Mouse (Mus musculus): ENCODE measurements around the gene Otop3. TPM values are rescaled to one million over a fixed set of nuclear protein-coding genes. Genes with fewer than 3 reads are reported as not detected.

Gene Otop3
- polyA plus RNA-seq, 1 experiment from 2014 or later: 0.18 TPM

- Histone ChIP-seq H3K4me3 (ENCODE audit: low read depth, low read length) (no peak overlapping the region), H3K36me3 (ENCODE audit: control insufficient read depth, insufficient read depth, low read length) (no peaks in the 10 kb centered on the region), H3K27me3 (ENCODE audit: control insufficient read depth, insufficient read depth, low read length) (peaks cover 3% of the 10 kb centered on the region; the same call in 1 of the 2 replicates), H3K9me3 (ENCODE audit: control insufficient read depth, low read length) (no peaks in the 10 kb centered on the region), H3K4me1 (ENCODE audit: control insufficient read depth, insufficient read depth, low read length) (no peaks in the 10 kb centered on the region), H3K9ac (ENCODE audit: low read length) (no peak overlapping the region), H3K27ac (ENCODE audit: low read depth, low read length) (no peak overlapping the region), H3K4me2 (no peak overlapping the region)
- 60% methylated on average over 17 of the region's 17 CpGs for WGBS
- DNase-seq (ENCODE audit: low spot score, missing footprints): no peak
- ATAC-seq (ENCODE audit: low FRiP score): no peak
Measured at GRCm38 (mm10) chr11:115348681-115349248, 14.2 kb downstream of the Otop3 start.

DNA sequence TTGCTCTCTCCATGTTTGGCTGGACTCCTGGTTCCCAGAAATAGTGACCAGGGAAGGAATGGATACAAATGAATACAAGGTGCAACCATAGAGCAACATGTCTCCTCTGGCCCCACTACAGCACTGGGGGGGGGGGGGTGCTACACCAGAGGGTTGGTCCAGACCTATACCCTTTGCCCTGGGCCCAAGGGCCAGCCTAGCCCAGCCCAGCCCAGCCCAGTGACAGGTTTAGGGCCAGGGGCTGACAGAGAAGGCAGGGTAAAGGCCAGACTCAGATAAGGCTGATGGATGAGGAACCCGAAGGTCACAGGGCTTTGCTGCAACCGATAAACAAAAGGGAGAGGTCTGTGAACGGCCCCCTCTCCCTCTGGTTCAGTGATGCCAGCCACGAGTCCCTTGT lies 15.4 kb downstream of the Otop3 start:
- H3K27me3 ChIP-seq (ENCODE audit: control insufficient read depth, insufficient read depth, low read length): no peaks in the 10 kb centered on the region
- no peak overlapping the region for H3K9ac ChIP-seq (ENCODE audit: low read length)
- no peak for ATAC-seq (ENCODE audit: low FRiP score)
- no peaks in the 10 kb centered on the region for H3K4me1 ChIP-seq (ENCODE audit: control insufficient read depth, insufficient read depth, low read length)
- H3K9me3 ChIP-seq (ENCODE audit: control insufficient read depth, low read length): no peaks in the 10 kb centered on the region
- no peak overlapping the region for H3K27ac ChIP-seq (ENCODE audit: low read depth, low read length)
- H3K4me2 ChIP-seq: no peak overlapping the region
- no peak overlapping the region for H3K4me3 ChIP-seq (ENCODE audit: low read depth, low read length)
- H3K36me3 ChIP-seq (ENCODE audit: control insufficient read depth, insufficient read depth, low read length): no peaks in the 10 kb centered on the region
- 77% methylated on average over 4 of the region's 4 CpGs for WGBS
- no peak for DNase-seq (ENCODE audit: low spot score, missing footprints)

DNA sequence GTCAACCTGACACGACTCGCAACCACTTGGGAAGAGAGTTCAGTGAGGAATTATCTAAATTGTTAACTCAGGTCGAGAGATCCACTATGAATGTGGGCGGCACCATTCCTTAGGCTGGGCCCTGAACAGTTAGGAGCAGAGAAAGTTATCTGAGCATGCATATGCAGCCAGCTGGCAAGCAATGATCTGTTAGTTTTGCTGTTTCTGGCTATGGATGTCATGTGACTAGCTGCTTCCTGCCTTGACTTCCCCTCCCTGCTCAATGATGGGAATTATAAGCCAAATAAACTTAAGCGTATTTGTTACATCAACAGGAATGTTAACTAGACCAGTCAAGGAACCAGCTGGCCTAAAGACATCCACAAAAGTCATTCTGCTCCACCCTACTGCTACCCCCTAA lies 18.8 kb downstream of the Otop3 start:
- DNase-seq (ENCODE audit: low spot score, missing footprints): no peak
- Histone ChIP-seq H3K36me3 (ENCODE audit: control insufficient read depth, insufficient read depth, low read length) (no peaks in the 10 kb centered on the region), H3K27me3 (ENCODE audit: control insufficient read depth, insufficient read depth, low read length) (no peaks in the 10 kb centered on the region), H3K9me3 (ENCODE audit: control insufficient read depth, low read length) (no peaks in the 10 kb centered on the region), H3K4me2 (no peak overlapping the region), H3K4me1 (ENCODE audit: control insufficient read depth, insufficient read depth, low read length) (no peaks in the 10 kb centered on the region), H3K4me3 (ENCODE audit: low read depth, low read length) (no peak overlapping the region), H3K27ac (ENCODE audit: low read depth, low read length) (no peak overlapping the region), H3K9ac (ENCODE audit: low read length) (no peak overlapping the region)
- 93% methylated on average over 5 of the region's 5 CpGs for WGBS
- ATAC-seq (ENCODE audit: low FRiP score): no peak

- peak; percentile 96 for DNase-seq (ENCODE audit: low spot score, missing footprints)
- no peaks in the 10 kb centered on the region for H3K36me3 ChIP-seq (ENCODE audit: control insufficient read depth, insufficient read depth, low read length)
- no peak overlapping the region for H3K4me3 ChIP-seq (ENCODE audit: low read depth, low read length)
- ATAC-seq (ENCODE audit: low FRiP score): peak; percentile 57; the same call in 1 of the 2 replicates
- no peak overlapping the region for H3K27ac ChIP-seq (ENCODE audit: low read depth, low read length)
- H3K4me1 ChIP-seq (ENCODE audit: control insufficient read depth, insufficient read depth, low read length): peaks cover 2% of the 10 kb centered on the region; the same call in 1 of the 2 replicates
- no peak overlapping the region for H3K4me2 ChIP-seq
- no peaks in the 10 kb centered on the region for H3K9me3 ChIP-seq (ENCODE audit: control insufficient read depth, low read length)
- H3K9ac ChIP-seq (ENCODE audit: low read length): no peak overlapping the region
- H3K27me3 ChIP-seq (ENCODE audit: control insufficient read depth, insufficient read depth, low read length): no peaks in the 10 kb centered on the region
- 13% methylated on average over 8 of the region's 8 CpGs for WGBS
Measured at GRCm38 (mm10) chr11:115354183-115354582, 19.7 kb downstream of the Otop3 start.

DNA sequence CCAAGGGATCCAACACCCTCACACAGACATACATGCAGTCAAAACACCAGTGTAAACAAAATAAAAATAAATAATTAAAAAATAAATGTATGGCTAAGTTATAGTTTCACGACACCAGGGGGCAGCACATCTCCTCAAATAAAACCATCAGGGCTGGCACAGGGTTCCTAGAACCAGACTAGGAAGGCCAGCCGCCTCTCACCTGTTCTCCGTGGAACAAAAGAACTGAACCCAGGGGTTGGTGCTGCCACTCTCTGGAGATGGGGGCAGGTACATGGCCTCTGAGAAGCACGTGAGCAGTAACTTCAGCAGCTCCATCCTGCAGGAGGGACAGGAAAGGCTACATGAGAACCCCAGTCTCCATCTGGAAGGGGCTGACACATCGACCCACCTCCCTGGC lies 23.9 kb downstream of the Otop3 start:
- Histone ChIP-seq H3K36me3 (ENCODE audit: control insufficient read depth, insufficient read depth, low read length) (no peaks in the 10 kb centered on the region), H3K4me1 (ENCODE audit: control insufficient read depth, insufficient read depth, low read length) (peaks cover 2% of the 10 kb centered on the region; the same call in 1 of the 2 replicates), H3K27me3 (ENCODE audit: control insufficient read depth, insufficient read depth, low read length) (no peaks in the 10 kb centered on the region), H3K9me3 (ENCODE audit: control insufficient read depth, low read length) (no peaks in the 10 kb centered on the region), H3K4me2 (no peak overlapping the region), H3K4me3 (ENCODE audit: low read depth, low read length) (no peak overlapping the region), H3K27ac (ENCODE audit: low read depth, low read length) (no peak overlapping the region), H3K9ac (ENCODE audit: low read length) (no peak overlapping the region)
- peak; percentile 65; the same call in 1 of the 2 replicates for ATAC-seq (ENCODE audit: low FRiP score)
- peak; percentile 91 for DNase-seq (ENCODE audit: low spot score, missing footprints)
- 17% methylated on average over 5 of the region's 5 CpGs for WGBS

- Histone ChIP-seq H3K27ac (ENCODE audit: low read depth, low read length) (no peak overlapping the region), H3K9me3 (ENCODE audit: control insufficient read depth, low read length) (no peaks in the 10 kb centered on the region), H3K36me3 (ENCODE audit: control insufficient read depth, insufficient read depth, low read length) (no peaks in the 10 kb centered on the region), H3K4me2 (no peak overlapping the region), H3K27me3 (ENCODE audit: control insufficient read depth, insufficient read depth, low read length) (no peaks in the 10 kb centered on the region), H3K4me1 (ENCODE audit: control insufficient read depth, insufficient read depth, low read length) (peaks cover 2% of the 10 kb centered on the region; the same call in 1 of the 2 replicates), H3K9ac (ENCODE audit: low read length) (no peak overlapping the region), H3K4me3 (ENCODE audit: low read depth, low read length) (no peak overlapping the region)
- WGBS: 61% methylated on average over 3 of the region's 3 CpGs
- DNase-seq (ENCODE audit: low spot score, missing footprints) (peak; percentile 85), ATAC-seq (ENCODE audit: low FRiP score) (0 out of 2 replicates have a peak, but pooled peaks have one; percentile 40)
Measured at GRCm38 (mm10) chr11:115359293-115359692, 24.8 kb downstream of the Otop3 start.

- Histone ChIP-seq H3K9ac (ENCODE audit: low read length) (no peak overlapping the region), H3K9me3 (ENCODE audit: control insufficient read depth, low read length) (no peaks in the 10 kb centered on the region), H3K4me2 (no peak overlapping the region), H3K4me3 (ENCODE audit: low read depth, low read length) (no peak overlapping the region), H3K4me1 (ENCODE audit: control insufficient read depth, insufficient read depth, low read length) (peaks cover 2% of the 10 kb centered on the region; the same call in 1 of the 2 replicates), H3K27me3 (ENCODE audit: control insufficient read depth, insufficient read depth, low read length) (no peaks in the 10 kb centered on the region), H3K36me3 (ENCODE audit: control insufficient read depth, insufficient read depth, low read length) (no peaks in the 10 kb centered on the region), H3K27ac (ENCODE audit: low read depth, low read length) (no peak overlapping the region)
- DNase-seq (ENCODE audit: low spot score, missing footprints) (no peak), ATAC-seq (ENCODE audit: low FRiP score) (no peak)
- 69% methylated on average over 6 of the region's 6 CpGs for WGBS
Measured at GRCm38 (mm10) chr11:115359726-115360125, 25.2 kb downstream of the Otop3 start.

GRCm38 (mm10) chr11:115364136-115364535 lies 29.6 kb downstream of the Otop3 start:
- Histone ChIP-seq H3K9me3 (ENCODE audit: control insufficient read depth, low read length) (no peaks in the 10 kb centered on the region), H3K4me1 (ENCODE audit: control insufficient read depth, insufficient read depth, low read length) (peaks cover 12% of the 10 kb centered on the region), H3K27ac (ENCODE audit: low read depth, low read length) (no peak overlapping the region), H3K36me3 (ENCODE audit: control insufficient read depth, insufficient read depth, low read length) (no peaks in the 10 kb centered on the region), H3K4me3 (ENCODE audit: low read depth, low read length) (no peak overlapping the region), H3K9ac (ENCODE audit: low read length) (no peak overlapping the region), H3K27me3 (ENCODE audit: control insufficient read depth, insufficient read depth, low read length) (no peaks in the 10 kb centered on the region; the same call in 1 of the 2 replicates), H3K4me2 (no peak overlapping the region)
- ATAC-seq (ENCODE audit: low FRiP score): no peak
- WGBS: 87% methylated on average over 3 of the region's 3 CpGs
- no peak for DNase-seq (ENCODE audit: low spot score, missing footprints)

DNA sequence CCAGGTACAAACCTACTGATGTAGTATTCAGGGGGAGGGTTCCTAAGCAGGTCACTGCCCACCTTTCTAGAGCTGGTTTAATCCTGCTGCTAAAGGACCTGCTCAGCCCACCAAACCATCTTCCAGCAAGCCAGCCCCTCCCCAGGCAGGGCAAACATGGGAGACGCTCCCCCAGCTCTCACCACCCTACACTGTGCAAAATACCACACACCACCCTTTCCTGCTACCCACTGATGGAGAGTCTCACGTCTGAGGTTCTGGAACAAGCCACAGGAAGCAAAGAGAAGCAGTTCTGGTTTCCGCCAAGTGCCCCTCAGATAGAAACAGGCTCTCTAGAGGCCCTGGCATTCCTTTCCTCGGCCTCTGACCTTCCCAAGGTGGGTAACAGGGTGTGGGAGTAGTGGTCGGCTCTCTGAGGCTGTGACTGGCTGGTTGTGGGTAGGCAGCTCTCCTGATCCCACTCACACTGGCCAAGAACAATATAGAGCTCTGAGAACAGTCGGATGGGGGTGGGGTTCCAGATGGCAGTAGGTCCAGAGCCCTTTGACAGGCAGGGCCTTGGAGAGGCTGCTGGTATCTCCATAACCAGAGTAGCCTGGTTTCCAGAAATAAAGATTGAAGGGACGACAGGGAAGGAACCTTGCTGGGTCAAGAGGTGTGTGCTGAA lies 31.6 kb downstream of the Otop3 start:
- Histone ChIP-seq H3K9ac (ENCODE audit: low read length) (peak overlapping the region; percentile 64), H3K4me3 (ENCODE audit: low read depth, low read length) (peak overlapping the region; percentile 68), H3K27ac (ENCODE audit: low read depth, low read length) (no peak overlapping the region), H3K36me3 (ENCODE audit: control insufficient read depth, insufficient read depth, low read length) (no peaks in the 10 kb centered on the region), H3K4me1 (ENCODE audit: control insufficient read depth, insufficient read depth, low read length) (peaks cover 12% of the 10 kb centered on the region), H3K27me3 (ENCODE audit: control insufficient read depth, insufficient read depth, low read length) (no peaks in the 10 kb centered on the region; the same call in 1 of the 2 replicates), H3K9me3 (ENCODE audit: control insufficient read depth, low read length) (no peaks in the 10 kb centered on the region), H3K4me2 (peak overlapping the region; percentile 97)
- WGBS: 45% methylated on average over 7 of the region's 7 CpGs
- peak; percentile 43 for ATAC-seq (ENCODE audit: low FRiP score)
- DNase-seq (ENCODE audit: low spot score, missing footprints): no peak
